Mouse (Mus musculus) G1E-ER4 (cell line): ENCODE data around the gene Gm3336. TPM values are rescaled to one million over a fixed set of nuclear protein-coding genes. Genes with fewer than 3 reads are reported as not detected.

Source experiments
- GATA1 ChIP-seq: IDR thresholded peaks from one replicate; pipeline ENCODE4 v1.8.0; 2012; ENCODE audit warnings: low read length, inconsistent platforms
- polyA plus RNA-seq: library from polyadenylated mRNA; stranded (reverse); fragments of >175 nt; gene quantifications from 2 replicates; pipeline ENCODE4 v1.2.3, GENCODE M21; 2012

The Gm3336 gene
- polyA plus RNA-seq, 1 experiment: not detected

DNA sequence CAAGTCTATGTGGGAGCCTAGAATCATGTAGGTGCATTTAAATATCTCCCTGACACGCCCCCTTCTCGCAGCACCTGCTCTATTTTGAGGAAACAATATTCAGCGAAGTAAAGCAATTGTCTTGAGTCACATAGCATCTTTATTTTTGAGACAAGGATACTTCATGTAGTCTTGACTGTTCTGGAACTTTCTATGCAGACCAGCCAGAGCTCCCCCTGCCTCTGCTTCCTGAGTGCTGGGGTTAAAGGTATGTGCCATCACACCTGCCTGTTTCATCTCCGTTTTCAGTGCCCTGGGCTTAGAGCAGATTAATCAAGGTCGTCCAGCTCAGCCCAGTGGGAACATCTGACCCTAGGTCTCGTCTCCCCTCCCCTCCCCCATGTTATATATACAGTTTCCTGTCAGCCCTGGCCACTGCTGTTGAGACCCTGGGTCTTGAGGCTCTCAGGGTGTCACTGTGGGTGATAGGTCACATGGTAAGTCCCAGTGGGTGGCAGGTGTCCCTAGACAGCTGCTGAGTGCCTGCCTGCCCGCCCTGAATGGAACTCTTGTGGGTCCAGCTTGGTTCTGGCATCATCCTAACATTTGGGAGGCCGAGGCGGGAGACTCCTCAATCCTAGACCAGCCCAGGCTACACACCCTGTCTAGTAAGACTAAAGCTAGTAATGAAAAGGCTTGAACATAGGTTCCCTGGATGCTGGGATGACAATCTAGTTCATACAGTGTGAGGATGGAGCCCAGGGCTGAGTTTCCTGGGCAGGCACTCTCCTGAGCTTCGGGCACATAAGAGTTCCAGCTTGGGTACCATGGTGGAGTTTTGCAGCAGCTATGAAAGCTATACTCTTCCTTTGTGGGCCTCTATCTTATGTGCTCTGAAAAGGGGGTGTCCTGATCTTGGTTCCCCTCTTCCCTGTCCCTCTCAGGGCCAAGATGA is 17.0 kb upstream of the Gm3336 start:
- TF ChIP-seq GATA1: no peak

DNA sequence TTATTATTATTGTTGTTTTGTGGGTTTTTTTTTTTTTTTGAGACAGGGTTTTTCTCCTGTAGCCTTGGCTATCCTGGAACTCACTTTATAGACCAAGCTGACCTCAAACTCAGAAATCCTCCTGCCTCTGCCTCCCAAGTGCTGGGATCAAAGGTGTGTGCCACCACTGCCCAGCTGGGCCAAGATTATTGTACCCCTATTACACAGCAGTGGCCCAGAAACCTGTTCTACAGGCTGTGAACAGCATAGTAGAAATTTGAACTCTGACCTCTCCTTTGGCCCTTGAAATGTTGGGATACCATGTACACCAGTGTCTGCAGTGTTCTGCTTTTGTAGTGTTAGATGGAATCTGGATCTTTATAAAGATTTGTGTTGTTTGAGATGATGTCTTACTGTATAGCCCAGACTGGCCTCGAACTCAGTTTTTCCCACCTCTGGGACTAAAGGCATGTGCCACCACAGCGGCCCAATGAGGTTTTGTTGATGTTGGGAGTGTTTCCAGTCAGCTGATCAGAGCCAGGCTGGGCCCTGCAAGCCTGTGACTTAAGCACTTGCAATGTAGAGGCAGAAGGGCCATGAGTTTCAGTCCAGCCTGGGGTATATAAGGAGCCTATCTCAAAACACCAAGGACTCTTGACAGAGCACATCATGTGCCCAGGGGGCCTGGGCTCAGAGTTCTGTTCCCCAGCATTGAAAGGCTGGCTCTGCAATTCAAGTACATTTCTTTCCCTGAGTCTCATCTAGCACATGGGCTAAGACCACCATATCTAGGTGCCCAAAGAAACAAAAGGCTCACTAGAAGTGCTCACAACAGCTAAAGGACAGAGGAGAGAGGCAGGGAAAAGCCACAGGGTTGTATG is 16.1 kb upstream of the Gm3336 start:
- no peak for TF ChIP-seq GATA1

DNA sequence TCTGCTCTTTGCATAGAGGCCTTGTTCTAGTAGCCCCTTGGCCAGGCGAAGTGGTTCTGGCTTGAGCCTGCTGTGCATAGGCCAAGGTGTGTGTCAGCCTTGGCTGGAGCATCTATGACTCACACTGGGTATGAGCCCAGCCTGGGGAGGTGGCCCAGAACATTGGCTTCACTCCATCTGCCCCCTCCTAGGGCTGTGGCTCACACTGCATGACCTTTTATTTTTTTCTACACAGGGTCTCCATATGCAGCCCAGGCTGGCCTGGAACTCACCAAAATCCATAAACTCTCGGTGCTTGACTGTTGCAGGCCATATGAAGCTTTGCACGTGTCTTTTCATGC is 15.5 kb upstream of the Gm3336 start:
- TF ChIP-seq GATA1: no peak

DNA sequence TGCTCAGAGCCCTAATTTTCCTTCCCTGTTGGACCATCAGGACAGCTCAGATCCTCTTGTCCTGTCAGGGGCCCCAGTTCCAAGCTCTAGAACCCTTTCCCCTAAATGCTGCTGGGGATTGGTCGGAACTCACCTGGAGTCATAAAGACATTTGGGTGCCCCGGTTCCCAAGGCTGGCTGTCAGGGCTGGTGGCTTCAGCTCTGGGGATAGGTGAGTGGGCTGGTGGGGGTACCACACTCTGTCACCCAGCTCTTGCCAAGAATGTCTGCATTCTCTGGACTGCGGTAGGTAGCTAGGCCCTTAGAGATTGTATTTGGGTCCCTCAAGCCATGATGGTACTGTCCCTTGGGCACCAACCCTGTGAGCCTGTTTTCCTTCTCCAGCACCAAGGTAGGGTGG is 15.1 kb upstream of the Gm3336 start, which contains the start of gene Iqcn:
Gene Iqcn (plus strand): TSS at position 171 of the 400 bp plus-strand sequence.
- TF ChIP-seq GATA1: no peak

DNA sequence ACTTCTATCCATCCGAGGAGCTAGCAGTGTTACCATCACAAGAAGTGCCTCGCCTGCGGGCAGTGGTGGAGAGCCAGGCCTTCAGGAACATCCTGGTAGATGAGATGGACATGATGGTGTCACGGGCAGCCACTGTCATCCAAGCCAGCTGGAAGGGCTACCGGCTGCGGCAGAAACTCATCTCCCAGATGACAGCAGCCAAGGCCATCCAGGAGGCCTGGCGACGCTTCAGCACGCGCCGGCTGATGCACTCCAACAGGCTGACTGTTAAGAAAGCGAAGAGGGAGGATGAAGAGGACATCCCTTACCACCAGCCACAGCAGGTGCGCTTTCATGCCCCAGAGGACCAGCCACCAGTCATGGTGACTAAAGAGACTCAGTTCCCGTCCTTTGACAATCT is 10.1 kb upstream of the Gm3336 start:
- no peak for TF ChIP-seq GATA1

DNA sequence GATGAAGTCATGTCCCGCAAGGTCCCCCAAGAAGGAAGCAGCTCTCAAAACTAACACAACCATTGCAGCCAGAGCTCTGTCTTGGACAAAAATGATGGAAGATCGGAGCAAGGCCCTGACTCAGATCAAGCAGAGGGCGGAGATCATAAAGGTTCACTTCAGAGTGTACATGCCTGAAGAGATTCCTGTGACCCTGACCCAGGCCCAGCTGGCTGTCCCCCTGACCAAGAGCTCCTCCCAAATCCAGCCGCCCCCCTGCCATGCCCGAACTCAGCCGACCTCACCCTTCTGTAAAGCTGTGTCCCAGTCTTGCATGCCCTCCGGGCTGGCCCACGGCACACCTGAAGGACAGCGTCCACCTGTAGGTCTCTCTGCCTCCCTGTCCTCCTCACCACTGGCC is 8.5 kb upstream of the Gm3336 start:
- TF ChIP-seq GATA1: no peak

DNA sequence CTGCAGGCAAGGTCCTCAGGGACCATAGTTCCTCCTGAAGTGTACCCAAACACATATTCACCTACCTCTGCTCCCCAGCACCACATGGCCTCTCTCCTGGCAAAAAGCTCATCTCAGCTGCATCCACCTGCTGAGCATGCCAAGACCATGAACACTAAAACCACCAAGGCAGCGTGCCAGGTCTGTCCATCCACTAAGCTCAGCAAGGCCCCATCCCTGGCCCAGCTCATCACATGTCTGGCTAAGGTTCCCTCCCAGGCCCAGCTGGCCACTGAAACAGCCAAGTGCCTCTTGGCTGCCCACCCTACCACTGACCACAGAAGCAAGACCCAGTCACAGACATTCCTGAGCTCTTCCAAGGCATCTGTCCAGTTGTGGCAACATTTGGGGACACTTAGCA is 8.0 kb upstream of the Gm3336 start:
- TF ChIP-seq GATA1: no peak

DNA sequence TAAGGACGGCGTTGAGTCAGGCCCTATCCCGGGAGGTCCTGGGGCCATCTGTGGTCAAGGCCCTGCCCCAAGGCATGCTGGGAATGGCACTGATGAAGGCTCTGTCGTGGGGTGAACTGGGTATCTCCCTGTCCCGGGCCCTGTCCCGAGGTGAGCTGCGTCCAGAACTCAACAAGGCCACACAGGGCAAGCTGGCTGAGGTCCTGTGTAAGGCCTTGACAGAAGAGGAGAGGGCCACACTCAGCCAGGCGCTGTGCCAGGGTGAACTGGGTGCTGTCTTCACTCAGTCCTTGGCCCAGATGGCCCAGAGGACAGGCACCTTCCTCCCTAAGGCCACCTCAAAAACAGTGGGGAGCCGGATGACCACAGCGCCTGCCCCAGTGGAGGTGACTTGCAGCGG is 7.3 kb upstream of the Gm3336 start:
- TF ChIP-seq GATA1: no peak

DNA sequence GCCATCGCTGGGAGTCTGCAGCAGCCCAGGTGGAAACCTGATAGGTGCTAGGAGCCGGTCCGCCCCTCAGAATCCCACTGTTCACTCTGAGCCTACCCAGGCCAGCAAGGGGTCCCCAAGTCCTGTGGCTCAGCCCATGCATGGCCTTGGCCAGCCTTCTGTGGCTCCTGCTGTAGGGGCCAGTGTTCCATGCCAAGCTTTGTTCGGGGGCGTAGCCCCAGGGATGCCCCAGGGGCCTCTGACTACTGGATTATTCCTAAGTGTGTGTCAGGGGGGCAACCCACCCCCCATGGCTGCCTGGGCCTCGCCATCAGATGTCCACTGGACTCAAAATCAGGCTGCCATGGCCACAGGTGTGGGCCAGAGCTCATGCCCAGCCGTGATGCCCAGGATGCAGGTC is 4.4 kb upstream of the Gm3336 start:
- TF ChIP-seq GATA1: no peak

DNA sequence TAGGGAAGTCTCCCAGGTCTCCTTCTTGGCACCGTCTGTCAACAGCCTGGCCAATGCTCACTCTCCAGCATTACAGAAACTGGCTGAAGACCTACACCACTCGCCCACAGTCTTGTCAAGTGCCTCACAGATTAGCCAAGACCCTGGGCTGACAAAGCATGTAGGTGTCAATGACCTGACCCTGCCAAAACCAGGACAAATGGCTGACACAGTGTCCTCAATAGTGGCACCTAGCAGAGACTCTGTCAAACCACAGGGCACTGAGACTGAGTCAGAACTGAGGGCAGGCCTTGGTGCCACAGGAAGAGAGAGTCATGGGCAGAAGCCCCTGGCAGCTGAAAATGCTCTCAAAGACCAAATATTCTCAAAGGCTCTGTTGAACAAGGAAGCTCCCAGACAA is 3.3 kb upstream of the Gm3336 start:
- no peak for TF ChIP-seq GATA1

DNA sequence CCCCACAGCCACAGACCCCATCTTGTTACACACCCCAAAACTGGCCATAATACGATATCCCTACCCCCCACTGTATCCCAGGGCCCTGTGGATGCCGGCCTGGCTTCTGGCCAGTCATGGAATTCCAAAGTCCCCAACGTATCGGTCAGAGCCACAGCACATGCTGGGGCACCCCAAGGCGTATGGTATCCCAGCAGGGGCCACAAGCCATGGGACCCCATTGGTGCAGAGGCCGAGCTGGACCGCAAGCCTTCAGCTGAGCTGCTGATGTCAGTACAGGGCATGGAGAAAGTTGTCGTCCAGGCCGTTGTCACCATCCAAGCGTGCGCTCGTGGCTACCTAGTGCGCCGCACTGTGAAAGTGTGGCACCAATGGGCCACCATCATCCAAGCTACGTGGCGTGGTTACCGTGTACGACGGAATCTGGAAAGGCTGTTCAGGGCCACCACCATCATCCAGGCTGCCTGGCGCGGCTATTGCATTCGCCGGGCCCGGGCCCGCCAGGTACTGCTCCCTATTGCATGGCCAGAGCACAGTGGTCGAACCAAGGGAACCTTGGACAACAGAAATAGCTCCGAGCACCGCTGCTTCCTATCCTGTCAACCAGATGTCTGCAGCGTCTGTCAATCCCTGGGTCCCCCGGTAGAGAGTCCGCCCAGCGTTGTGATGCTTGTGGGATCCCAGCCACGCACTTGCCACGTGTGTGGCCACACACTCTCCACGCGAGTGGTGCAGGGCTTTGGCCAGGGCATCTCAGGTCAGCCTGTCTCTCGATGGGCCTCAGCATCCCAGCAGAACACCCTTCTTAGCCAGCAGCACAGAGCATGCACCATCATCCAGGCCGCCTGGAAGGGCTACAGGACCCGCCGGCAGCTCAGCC is 1.6 kb upstream of the Gm3336 start:
- TF ChIP-seq GATA1: no peak

DNA sequence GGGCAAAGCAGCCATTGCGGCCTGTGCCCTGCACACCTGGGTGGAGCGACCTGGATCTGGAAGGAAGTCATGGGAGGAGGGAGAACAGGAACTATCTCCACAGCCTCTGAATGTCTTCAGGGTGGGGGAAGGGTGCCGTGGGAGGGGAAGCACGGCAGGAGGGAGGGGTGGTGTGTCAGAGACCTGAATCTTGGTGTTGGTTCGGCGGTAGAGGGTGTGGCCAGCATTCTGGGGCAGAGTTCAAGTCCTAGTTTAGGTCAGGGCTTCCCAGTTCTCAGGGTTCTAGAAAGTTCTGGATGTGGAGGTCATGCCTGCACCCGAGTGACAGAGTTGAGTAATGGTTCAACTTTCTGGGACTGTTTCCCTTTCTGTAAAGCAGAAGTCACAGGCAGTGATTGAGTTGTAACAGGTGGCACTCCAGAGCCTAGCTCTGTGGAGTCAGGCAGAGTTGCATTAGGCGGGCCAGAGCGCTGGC is 1.5 kb downstream of the Gm3336 start:
- no peak for TF ChIP-seq GATA1

DNA sequence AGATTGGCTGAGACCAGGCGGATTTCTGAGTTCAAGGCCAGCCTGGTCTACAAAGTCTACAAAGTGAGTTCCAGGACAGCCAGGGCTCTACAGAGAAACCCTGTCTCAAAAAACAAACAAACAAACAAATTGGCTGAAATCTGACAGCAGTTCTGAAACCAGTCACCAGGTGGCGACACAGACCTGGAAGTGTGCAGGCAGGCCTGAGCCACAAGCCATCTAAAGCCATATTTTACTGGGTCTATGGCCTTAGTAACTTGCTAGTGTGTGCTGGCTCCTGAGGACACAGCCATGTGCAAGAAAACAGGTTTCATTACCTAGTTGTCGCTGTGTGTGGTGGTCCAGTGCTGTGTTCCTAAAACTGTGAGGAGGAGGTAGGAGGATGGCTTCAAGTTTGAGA is 2.4 kb downstream of the Gm3336 start:
- no peak for TF ChIP-seq GATA1

DNA sequence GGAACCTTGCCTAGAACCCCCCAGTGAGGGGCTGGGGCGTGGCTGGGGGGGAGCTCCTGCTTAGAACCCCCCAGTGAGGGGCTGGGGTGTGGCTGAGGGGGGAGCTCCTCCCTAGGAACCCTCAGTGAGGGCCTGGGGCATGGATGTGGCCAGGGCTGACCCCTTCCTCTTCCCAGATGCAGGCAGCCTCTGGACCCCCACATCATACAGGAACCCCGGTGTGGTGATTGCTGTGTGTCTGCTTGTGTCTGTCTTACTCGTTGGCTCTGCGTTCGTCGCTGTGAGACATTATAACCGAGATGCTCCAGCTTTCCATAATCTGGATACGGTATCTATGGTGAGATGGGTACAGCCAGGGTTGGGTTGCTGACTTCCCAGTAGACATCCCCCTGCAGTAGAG is 3.3 kb downstream of the Gm3336 start:
- TF ChIP-seq GATA1: no peak

DNA sequence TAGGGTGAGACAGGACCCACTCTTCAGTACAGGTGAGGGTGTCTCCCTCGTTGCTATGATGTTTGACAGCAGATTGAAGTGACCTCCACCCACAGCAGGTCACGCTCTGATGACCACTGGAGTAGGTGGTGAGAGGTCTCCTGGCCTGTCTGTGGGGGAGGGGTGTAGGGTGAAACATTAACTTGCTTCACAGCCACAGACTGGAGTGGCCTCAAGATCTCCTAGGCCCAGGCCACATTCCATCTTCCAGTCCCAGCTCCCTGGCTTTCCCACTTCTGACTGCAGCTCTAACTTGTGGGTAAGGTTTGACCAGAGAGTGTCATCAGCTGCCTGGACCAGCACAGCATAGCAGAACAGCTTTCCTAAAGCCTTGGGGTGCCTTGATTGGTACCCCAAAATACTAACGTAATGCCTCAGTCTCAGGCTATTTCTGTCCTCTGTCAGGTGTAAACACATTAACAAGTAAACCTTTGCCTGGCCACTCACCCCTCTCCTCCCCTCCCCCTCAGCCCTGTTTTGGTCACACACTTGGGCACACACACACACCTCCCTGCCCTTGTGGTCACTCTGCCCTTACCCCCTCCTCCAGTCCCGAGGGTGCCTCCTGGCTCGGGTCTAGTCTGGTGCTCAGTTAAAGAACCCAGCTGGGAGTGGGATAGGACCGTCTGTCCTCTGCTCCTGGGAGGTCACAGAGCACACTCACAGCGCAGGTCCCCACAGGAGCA is 5.3 kb downstream of the Gm3336 start, which contains the start of gene Pde4c:
Gene Pde4c (plus strand): TSS at position 235 of the 725 bp plus-strand sequence.
- no peak for TF ChIP-seq GATA1
